Mouse (Mus musculus) ES-CJ7 (cell line): ENCODE measurements at regions not wholly inside any gene's neighbourhood (a gene's known extent, or its start where the extent isn't known, plus 50 kb on each side); places are given as distances from the start of the nearest gene placed in this dataset.

Experiments used
- DNase-seq: peaks from one replicate; pipeline ENCODE4 v3.0.0; 2011; ENCODE audit warnings: low read depth, low spot score

DNA sequence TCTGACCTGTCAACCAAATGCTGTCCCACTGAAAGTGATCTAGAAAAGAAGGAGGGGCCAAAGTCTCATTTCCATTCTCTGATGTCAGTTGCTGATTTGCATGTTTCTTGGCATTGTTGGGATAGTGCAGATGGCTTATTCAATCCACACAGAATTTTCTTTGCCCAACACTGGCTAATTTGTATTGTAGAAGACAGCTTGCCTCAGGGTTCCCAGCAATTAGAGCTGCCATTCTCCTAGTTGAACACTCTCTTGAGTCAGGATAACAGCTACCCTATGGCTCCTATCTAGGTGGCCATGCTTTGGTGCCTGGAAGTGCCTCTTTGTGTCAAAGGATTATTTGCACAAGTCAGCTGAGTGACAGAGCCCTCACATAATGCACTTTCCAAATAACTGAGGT lies 569.0 kb downstream of the Lrriq3 start:
- no peak for DNase-seq

DNA sequence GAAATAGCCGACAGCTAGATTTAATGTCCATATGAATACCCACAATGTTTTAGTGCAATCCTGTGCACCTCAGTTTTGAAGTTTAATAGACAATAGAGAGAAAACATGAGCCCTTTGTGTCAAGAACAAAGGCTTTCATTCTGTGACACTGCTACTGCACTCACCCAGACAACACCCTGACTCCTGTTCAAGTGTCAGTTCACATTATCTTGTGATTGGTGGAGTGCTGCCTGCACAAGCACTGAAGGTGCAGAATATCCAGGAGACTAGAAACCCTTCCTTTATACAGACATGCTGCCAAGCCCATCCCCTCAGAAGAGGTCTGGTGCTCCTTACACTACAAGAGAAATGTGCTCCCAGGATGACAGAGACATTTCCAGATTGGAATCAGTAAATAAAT lies 579.3 kb downstream of the Lrriq3 start:
- no peak for DNase-seq

DNA sequence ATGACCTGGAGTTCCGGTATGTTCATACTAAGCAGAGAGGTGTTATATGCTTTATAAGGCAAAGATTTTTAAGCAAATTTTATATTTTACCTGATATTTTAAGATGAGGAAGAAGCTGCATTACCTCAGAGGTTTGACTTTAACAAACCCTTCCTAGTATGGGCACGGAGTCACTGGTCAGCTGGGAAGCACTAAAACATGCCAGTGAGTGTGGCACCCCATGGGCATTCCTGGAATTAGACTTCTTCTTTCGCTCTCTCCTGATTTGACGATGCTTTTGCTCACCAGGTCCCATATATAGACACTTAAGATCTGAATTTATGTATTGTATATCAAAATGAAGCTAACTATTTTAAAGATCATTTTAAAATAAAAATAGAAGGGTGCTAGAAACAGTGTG lies 587.0 kb downstream of the Lrriq3 start:
- DNase-seq: no peak

DNA sequence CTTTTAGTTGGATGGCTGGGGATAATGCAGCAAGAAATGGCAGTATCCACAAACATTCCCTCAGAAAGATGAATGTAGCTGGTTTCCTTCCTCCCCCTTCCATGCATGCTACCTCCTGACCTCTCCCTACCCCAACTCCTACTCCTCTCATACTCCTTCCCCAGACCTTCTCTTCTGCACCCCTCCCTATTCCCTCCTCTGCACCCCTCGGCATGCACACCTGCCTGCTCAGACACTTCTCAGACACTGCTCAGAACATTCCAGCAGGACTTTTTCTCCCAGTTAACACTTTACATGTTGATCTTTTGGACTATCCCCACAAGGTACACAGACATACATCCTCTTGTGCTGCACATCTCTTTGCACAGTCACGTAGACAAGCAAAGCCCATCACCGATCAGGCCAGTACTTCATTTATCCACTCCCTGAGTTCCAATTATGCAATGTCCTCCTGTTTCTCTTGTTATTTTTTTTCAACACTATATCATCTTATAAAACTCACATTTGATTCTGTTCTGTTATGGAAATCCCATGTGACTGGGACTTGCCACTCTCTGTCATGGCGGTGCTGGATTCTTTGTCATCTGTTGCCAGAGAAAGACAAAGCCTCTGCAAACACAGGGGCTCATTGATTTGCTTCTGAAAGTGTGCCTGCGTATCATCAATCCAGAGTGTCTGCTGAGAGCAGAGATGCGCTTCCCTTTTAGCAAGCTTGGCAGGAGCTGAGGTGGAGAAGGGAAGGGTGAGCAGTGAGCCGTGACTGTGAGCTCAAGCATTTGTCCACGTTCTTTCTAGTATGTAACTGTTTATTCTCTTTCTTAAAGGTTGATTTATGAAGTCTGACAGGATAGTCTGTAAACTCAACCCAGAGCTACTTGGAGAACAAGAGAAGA lies 589.9 kb downstream of the Lrriq3 start:
- no peak for DNase-seq

DNA sequence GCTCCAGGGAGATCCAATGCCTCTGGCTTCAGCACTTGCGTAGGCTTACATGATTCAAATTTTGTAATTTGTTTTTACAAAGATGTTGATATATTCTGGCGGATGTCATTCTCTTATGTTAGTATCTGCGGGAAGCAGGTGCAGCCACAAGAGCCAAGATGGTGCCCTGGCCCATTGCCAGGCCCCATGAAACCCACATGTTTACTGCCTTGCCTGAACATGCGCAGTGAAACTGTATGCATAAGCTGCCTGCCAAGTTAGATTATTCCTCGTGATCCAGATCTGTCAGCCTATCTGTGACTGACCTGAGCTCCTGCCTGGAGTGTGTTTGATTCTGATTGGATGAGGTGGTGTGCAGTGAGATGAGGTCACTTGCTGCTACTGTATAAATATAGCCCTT lies 595.1 kb downstream of the Lrriq3 start:
- no peak for DNase-seq

DNA sequence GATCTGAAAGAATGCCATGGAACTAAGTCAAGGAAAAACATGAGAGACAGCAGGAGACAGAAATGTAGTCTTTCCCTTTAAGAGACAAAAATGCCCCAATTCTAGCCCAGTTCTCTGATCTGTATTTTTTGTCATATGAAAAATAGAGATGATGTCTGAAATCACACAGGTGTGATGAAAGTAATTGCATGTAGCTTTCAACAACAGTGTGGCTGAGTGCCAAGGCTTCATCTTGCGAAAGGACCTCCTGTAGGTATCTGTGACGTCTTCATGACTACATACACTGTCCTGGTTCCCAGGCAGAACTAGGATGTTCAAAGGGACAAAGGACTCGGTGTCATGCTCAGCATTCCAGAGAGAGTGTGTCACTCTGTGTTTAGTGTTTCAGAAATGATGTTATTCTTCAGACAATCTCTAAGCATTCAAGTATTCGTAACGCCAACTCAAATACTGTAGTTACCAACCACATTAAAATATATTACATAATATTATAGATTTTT lies 629.8 kb downstream of the Lrriq3 start:
- no peak for DNase-seq

DNA sequence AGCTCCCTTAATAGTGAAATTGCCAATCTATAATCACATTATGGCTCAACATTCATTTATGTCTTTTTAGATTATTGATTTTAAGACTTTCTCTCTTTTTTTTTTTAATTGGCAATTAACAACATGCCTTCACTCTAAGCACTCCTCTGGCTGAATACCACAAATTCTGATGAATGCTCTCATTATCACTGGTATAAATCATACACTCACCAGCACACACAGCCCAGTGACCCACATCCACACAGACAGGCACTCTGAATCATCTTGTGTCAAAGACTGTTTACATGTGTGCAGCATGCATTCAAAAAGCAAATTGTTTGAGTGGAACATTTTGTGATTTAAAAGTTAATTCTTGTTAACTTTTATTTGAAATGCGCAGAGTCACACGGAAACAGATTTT lies 649.2 kb downstream of the Lrriq3 start:
- DNase-seq: no peak

DNA sequence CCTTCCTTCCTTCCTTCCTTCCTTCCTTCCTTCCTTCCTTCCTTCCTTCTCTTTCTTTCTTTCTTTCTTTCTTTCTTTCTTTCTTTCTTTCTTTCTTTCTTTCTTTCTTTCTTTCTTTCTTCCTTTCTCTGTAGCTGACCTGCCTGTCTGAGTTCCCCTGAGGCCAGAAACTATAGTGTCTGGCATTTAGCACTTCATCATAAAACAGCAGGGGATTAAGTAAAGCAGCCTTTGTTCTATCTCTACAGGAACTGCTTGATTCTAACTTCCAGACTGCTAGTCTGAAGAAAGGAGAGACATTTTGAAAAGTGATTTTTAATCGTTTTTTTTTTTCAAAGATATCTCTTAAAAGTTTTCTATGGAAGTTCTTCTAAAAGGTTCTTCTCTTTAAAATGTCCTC lies 653.4 kb downstream of the Lrriq3 start:
- peak; percentile 48 for DNase-seq

DNA sequence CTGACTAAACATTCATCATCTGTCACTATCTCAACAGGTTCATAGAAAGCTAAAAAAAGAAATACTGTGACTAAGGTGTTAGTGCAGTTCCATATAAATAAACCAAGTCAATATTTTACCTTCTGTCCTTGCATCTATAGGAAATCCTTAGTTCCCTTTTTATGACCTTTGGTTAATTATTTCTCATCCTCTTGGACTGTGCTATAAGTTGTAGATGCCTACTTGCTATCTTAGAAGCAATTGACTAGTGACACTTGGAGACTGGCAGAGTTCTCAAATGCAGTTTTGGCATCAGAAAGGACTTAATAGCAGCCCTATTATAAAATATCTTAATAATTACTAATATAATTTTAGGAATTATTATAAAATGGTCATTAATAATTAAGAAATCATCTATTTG lies 654.3 kb downstream of the Lrriq3 start:
- no peak for DNase-seq

DNA sequence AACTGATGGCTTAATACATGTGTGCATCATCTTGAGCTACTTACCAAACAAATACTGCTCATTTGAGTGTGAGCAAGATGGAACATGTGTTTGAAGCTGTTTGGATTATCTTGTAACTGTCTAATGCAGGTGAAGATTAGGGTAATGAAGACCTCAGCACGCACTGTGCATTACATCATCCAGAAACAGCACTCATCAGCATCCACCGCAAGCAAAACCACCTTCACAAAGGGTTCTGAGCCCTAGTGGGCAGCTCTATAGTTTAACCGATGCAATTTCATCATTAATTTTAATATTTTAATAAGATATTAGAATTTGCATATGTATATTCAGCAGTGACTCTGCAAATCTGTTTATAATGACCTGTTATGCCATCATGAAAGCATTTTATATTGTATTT lies 664.1 kb downstream of the Lrriq3 start:
- DNase-seq: no peak

DNA sequence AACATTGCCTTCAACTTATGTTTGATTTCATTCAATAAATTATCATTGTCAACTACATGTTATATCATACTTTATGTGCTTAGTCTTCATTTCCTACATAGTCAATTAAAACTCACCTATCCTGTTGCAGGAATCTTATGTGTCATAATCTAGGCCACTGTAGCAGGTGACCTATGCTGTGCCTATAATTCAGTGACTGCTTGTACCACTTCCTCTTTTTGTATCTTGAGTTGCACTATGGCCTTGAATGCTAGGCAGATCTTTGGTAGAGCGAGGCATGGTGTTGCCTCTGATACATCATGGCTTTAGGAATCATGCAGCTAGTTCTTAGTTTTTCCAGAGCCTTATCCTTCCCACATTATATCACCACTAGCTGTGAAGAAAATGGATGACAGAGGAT lies 682.8 kb downstream of the Lrriq3 start:
- DNase-seq: no peak

DNA sequence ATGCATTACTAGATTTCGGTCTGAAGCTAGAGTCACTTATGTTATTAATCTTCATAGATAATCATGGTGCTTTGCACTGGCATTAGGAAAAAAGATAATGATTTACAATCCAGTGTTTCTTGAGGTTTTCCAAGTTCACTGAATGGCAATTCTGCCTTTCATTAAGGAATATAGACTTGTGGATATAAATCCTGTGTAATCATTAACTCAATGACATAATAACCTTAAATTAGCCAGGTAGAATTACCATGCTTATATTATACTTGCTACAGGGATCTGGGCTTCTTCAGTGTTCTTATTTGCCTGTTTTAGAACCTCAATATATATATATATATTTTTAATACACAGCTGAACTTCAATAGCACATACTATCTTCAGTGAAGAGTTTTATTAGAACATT lies 683.8 kb downstream of the Lrriq3 start:
- DNase-seq: no peak

DNA sequence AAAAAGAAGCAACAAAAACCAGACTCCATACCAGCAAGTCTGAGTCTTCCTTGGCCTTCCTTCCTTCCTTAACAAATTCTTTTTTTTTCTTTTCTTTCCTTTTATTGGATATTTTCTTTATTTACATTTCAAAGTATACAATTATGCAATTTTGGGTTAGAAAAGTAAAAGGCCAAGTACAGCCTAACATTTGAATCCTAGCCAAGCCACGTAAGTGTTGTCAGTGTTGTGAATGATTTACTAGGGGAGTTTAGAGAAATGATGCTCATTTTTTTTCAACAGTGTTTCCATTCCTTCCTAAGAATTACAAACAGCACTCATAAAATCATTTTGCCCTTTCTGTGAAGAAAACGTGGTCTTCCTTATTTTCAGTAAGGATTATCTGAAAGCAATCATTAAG lies 722.5 kb downstream of the Lrriq3 start:
- no peak for DNase-seq

DNA sequence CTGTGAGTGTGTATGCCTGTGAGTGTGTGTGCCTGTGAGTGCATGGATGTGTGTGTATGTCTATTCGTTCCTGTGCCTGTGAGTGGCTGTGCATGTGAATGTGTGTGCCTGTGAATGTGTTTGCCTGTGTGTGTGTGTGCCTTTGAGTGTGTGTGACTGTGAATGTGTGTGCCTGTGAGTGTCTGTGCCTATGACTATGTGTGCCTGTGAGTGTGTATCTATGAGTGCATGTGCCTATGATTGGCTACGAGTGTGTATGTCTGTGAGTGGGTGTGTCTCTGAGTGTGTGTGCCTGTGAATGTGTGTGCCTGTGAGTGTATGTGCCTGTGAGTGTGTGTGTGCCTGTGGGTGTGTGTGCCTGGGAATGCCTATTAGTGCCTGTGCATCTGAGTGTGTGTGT lies 731.6 kb downstream of the Lrriq3 start:
- no peak for DNase-seq

DNA sequence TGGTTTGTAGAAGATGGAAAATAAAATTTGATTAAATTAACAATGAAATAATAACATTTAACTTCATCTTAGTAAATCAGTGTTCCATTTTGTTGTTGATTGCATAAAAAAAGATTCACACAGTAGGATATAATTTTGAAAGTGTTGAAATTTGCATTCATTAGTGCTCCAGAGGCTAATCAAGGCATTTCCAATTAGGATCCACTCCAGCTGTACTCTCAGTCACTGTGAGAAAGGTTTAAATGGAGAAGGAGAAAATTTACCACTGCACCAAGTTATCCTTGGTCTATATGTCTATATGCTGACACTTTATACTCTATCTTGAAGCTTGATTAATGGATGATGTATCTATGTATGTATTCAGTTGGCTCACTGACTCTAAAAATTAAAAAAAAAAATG lies 695.3 kb upstream of the Negr1 start:
- no peak for DNase-seq

DNA sequence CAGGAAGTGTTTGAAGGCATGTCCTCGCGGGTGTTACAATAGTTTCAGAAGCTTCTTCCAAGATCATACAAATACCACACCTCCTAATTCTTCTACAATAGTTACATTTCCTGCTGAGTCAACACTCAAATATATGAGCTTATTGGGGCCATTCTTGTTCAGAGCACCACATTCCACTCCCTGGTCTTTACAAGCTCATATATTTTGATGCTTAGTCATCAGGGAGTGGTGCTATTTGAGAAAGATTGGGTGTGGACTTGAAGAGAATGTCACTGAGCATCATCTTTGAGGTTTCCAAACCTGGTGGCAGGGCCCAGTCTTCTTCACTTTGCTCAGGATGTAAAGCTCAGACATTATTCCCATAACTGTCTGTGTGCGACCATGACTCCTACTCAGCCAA lies 685.9 kb upstream of the Negr1 start:
- DNase-seq: no peak

DNA sequence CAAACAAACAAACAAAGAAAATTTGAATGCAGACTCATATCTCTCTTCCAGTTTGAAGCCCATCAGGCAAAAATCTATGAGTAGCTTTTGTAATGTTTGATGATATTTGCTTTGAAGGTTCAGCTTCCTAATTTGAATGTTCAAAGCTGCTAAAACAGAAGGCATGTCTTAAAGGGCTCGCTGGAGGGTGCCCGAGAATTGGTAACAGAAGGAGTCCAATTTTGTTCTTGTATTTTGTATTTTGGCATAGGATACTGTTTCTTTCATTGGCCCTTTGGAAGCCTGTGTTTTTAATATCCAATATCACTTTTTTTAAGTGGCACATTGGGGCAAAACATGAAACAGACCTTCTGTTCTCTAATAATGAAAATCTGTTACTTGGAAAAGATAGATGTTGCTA lies 683.2 kb upstream of the Negr1 start:
- DNase-seq: no peak

DNA sequence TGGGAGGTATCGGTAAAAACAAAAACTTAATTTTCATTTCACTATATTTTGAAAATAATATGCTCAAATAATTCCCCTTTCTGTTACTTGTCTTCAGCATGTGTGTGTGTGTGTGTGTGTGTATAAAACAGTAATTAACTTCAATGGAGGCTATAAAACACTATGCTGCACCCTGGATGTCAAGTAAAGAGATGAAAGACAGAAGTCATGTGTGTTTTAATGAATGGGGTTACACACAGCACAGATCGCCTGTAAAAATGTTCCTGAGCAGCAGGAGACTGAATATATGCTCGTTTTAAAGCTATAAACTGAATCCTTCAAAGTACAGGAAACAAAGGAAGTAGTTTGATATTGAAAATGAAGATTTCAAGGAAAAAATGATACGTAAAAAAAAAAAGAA lies 680.9 kb upstream of the Negr1 start:
- DNase-seq: no peak

DNA sequence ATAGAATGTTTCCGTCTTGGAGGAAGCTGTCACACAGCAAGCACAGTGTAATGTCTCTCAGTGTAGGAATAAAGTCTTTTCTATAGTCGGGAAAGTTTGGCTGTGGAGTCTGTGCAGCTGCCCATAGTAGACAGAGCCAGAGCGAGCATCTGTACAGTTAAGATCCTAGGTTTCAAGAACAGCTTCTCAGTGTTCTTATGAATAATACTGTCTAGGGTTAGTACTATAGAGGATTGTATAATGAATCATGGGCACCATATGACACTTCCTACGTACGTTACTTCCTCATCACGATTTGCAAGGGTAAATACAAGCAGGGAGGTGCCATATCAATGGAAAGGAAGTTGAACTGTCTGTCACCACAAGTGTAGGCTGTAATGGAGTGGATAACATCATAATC lies 645.6 kb upstream of the Negr1 start:
- DNase-seq: no peak

DNA sequence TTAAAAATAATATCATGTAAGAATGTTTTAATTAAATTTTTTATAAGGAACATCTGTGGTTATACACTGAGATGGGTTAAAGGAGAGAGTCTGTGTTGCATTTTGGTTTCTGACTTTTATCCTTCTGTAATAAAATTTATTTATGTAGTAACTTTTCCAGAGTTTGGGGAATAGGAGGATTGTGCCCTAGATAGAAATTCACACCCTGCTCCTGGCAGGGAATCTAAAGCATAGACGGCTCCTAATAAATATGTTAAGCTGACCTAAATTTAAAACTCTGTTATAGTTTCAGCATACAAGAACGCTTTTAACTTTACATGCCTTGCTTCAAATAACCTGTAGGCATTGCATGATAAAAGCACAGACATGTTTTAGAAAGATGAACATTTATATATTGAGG lies 618.7 kb upstream of the Negr1 start:
- DNase-seq: no peak

DNA sequence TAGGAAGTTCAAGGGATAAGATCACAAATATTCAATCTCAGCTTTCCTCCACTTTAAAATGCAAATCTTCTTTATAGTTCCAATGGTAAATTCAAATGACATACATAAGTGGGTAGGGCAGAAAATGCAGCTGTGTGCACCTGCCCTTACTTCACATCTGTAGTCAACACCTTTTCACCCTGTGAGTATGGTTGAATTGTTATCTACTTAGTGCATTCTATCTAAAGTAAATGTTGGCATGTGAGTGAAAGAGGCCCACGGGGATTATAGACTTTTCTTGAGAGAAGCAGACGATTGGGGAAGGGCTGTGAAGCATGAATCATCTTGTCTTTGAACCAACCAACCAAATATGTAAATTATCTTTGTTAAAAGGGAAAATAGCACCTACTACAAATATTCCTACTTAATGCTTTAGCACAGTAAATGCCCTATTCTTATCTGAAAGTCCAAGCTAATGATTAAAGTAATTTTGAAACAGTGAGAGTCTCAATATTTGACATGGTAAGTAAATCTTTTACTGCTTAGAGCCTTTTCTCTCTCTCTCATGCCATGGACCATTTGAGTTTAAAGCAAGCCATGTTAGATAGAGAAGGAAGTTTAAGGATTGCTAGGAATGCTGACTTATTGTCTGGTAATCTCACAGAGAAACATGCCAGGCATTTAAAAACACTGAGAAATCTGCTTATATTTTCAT lies 617.4 kb upstream of the Negr1 start:
- no peak for DNase-seq

DNA sequence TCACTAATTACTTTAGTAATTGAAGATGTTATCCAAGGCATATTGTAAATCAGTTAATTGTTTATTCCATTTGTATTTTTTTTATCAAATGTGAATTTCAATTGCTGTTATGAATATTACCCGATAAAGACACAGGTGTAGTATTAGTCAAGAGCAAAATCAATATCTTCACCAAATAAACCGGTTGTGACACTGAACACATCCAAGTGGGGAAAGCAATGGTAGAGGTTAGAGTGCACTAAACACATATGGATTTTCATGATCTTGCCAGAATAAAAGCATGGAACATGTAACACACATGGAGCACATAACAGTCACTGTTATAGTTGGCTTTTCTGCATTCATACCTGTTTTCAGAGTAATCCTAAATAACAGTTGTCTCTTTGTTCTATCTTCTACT lies 616.4 kb upstream of the Negr1 start:
- no peak for DNase-seq

DNA sequence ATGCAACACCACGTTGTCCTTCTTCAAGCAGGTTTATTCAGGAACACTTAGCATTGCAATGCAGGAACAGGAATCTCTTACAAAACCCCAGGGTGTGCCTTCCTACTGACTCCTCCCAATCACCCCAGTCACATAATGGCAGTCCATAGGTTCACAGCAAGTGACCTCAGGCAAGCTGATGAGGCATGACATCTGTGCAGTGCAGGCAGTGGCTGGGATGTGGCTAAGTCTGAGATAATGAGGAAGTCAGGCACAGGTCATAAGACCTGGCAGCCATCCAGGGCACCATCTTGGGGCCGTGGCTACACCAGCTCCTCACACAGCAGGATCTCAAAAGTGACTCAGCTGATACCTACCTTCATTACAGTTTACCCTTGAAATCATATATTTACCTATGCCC lies 599.1 kb upstream of the Negr1 start:
- DNase-seq: peak; percentile 75
